Mouse (Mus musculus): Measurements from ENCODE around the gene Pde4b. TPM values are rescaled to one million over a fixed set of nuclear protein-coding genes. Genes with fewer than 3 reads are reported as not detected.

Pde4b gene
- polyA plus RNA-seq, 1 experiment from 2014 or later = 12.5 TPM

GRCm38 (mm10) chr4:102290052-102290734 is 202.8 kb downstream of the Pde4b start:
- ATAC-seq (ENCODE audit: insufficient read depth, low FRiP score) = no peak

GRCm38 (mm10) chr4:102297558-102297957 is 210.2 kb downstream of the Pde4b start:
- H3K27me3 ChIP-seq (ENCODE audit: control insufficient read depth, insufficient read depth, low read length) = no peaks in the 10 kb centered on the region
- no peak overlapping the region for H3K4me3 ChIP-seq (replicated peaks; ENCODE audit: low read length)
- H3K9ac ChIP-seq (ENCODE audit: low read length) = no peak overlapping the region
- no peaks in the 10 kb centered on the region for H3K9me3 ChIP-seq (replicated peaks; ENCODE audit: control insufficient read depth, low read length)
- H3K4me1 ChIP-seq (ENCODE audit: control insufficient read depth, insufficient read depth, low read length) = no peaks in the 10 kb centered on the region
- H3K36me3 ChIP-seq (ENCODE audit: control insufficient read depth, insufficient read depth, low read length) = no peaks in the 10 kb centered on the region
- no peak overlapping the region for H3K4me2 ChIP-seq (ENCODE audit: low read depth, low read length)
- ATAC-seq (ENCODE audit: insufficient read depth, low FRiP score) = no peak
- H3K27ac ChIP-seq (ENCODE audit: low read length) = no peak overlapping the region

More at GRCm38 (mm10) chr4:102290052-102290734, 202.8 kb downstream of the Pde4b start:
- Histone ChIP-seq H3K27me3 (ENCODE audit: control insufficient read depth, insufficient read depth, low read length) (no peaks in the 10 kb centered on the region), H3K27ac (ENCODE audit: low read length) (no peak overlapping the region), H3K4me2 (ENCODE audit: low read depth, low read length) (no peak overlapping the region), H3K9me3 (replicated peaks; ENCODE audit: control insufficient read depth, low read length) (no peaks in the 10 kb centered on the region), H3K4me3 (replicated peaks; ENCODE audit: low read length) (no peak overlapping the region), H3K9ac (ENCODE audit: low read length) (no peak overlapping the region), H3K4me1 (ENCODE audit: control insufficient read depth, insufficient read depth, low read length) (no peaks in the 10 kb centered on the region), H3K36me3 (ENCODE audit: control insufficient read depth, insufficient read depth, low read length) (no peaks in the 10 kb centered on the region)
- 67% methylated on average over 6 of the region's 6 CpGs for whole genome bisulfite sequencing

- Histone ChIP-seq H3K27me3 (ENCODE audit: control insufficient read depth, insufficient read depth, low read length) (no peaks in the 10 kb centered on the region), H3K4me1 (ENCODE audit: control insufficient read depth, insufficient read depth, low read length) (no peaks in the 10 kb centered on the region), H3K27ac (ENCODE audit: low read length) (no peak overlapping the region), H3K4me3 (replicated peaks; ENCODE audit: low read length) (no peak overlapping the region), H3K4me2 (ENCODE audit: low read depth, low read length) (no peak overlapping the region), H3K9me3 (replicated peaks; ENCODE audit: control insufficient read depth, low read length) (no peaks in the 10 kb centered on the region), H3K9ac (ENCODE audit: low read length) (no peak overlapping the region), H3K36me3 (ENCODE audit: control insufficient read depth, insufficient read depth, low read length) (no peaks in the 10 kb centered on the region)
- ATAC-seq (ENCODE audit: insufficient read depth, low FRiP score) = no peak
- WGBS = 69% methylated on average over 4 of the region's 4 CpGs
These were observed 215.2 kb downstream of the Pde4b start for GRCm38 (mm10) chr4:102302568-102302967.

- no peak overlapping the region for H3K27ac ChIP-seq (ENCODE audit: low read length)
- H3K9ac ChIP-seq (ENCODE audit: low read length) = no peak overlapping the region
- 63% methylated on average over 4 of the region's 4 CpGs for WGBS
- no peaks in the 10 kb centered on the region for H3K9me3 ChIP-seq (replicated peaks; ENCODE audit: control insufficient read depth, low read length)
- H3K4me1 ChIP-seq (ENCODE audit: control insufficient read depth, insufficient read depth, low read length) = no peaks in the 10 kb centered on the region
- no peaks in the 10 kb centered on the region for H3K27me3 ChIP-seq (ENCODE audit: control insufficient read depth, insufficient read depth, low read length)
- ATAC-seq (ENCODE audit: insufficient read depth, low FRiP score) = no peak
- no peak overlapping the region for H3K4me2 ChIP-seq (ENCODE audit: low read depth, low read length)
- no peaks in the 10 kb centered on the region for H3K36me3 ChIP-seq (ENCODE audit: control insufficient read depth, insufficient read depth, low read length)
- no peak overlapping the region for H3K4me3 ChIP-seq (replicated peaks; ENCODE audit: low read length)
These were observed 220.4 kb downstream of the Pde4b start for GRCm38 (mm10) chr4:102307661-102308297.

- Histone ChIP-seq H3K4me3 (replicated peaks; ENCODE audit: low read length) (no peak overlapping the region), H3K9ac (ENCODE audit: low read length) (no peak overlapping the region), H3K36me3 (ENCODE audit: control insufficient read depth, insufficient read depth, low read length) (no peaks in the 10 kb centered on the region), H3K27me3 (ENCODE audit: control insufficient read depth, insufficient read depth, low read length) (no peaks in the 10 kb centered on the region), H3K4me1 (ENCODE audit: control insufficient read depth, insufficient read depth, low read length) (no peaks in the 10 kb centered on the region), H3K27ac (ENCODE audit: low read length) (no peak overlapping the region), H3K4me2 (ENCODE audit: low read depth, low read length) (no peak overlapping the region), H3K9me3 (replicated peaks; ENCODE audit: control insufficient read depth, low read length) (no peaks in the 10 kb centered on the region)
- ATAC-seq (ENCODE audit: insufficient read depth, low FRiP score) = no peak
These were observed 223.3 kb downstream of the Pde4b start for GRCm38 (mm10) chr4:102310630-102311029.

GRCm38 (mm10) chr4:102316011-102316410 is 228.7 kb downstream of the Pde4b start:
- 72% methylated on average over 2 of the region's 2 CpGs for WGBS
- ATAC-seq (ENCODE audit: insufficient read depth, low FRiP score) = no peak

GRCm38 (mm10) chr4:102316699-102317285 is 229.4 kb downstream of the Pde4b start:
- H3K4me1 ChIP-seq (ENCODE audit: control insufficient read depth, insufficient read depth, low read length) = peaks cover 9% of the 10 kb centered on the region
- peak; percentile 79 for ATAC-seq (ENCODE audit: insufficient read depth, low FRiP score)
- 28% methylated on average over 5 of the region's 5 CpGs for WGBS

More at GRCm38 (mm10) chr4:102316011-102316410, 228.7 kb downstream of the Pde4b start:
- H3K27ac ChIP-seq (ENCODE audit: low read length) = no peak overlapping the region
- no peak overlapping the region for H3K9ac ChIP-seq (ENCODE audit: low read length)
- H3K4me1 ChIP-seq (ENCODE audit: control insufficient read depth, insufficient read depth, low read length) = peaks cover 9% of the 10 kb centered on the region
- H3K4me3 ChIP-seq (replicated peaks; ENCODE audit: low read length) = no peak overlapping the region
- H3K27me3 ChIP-seq (ENCODE audit: control insufficient read depth, insufficient read depth, low read length) = no peaks in the 10 kb centered on the region
- no peak overlapping the region for H3K4me2 ChIP-seq (ENCODE audit: low read depth, low read length)
- H3K36me3 ChIP-seq (ENCODE audit: control insufficient read depth, insufficient read depth, low read length) = no peaks in the 10 kb centered on the region
- no peaks in the 10 kb centered on the region for H3K9me3 ChIP-seq (replicated peaks; ENCODE audit: control insufficient read depth, low read length)

GRCm38 (mm10) chr4:102318596-102318995 is 231.3 kb downstream of the Pde4b start:
- WGBS = 74% methylated on average over 6 of the region's 6 CpGs

More at GRCm38 (mm10) chr4:102316699-102317285, 229.4 kb downstream of the Pde4b start:
- no peaks in the 10 kb centered on the region for H3K9me3 ChIP-seq (replicated peaks; ENCODE audit: control insufficient read depth, low read length)
- H3K4me3 ChIP-seq (replicated peaks; ENCODE audit: low read length) = no peak overlapping the region
- no peak overlapping the region for H3K4me2 ChIP-seq (ENCODE audit: low read depth, low read length)
- H3K36me3 ChIP-seq (ENCODE audit: control insufficient read depth, insufficient read depth, low read length) = no peaks in the 10 kb centered on the region
- H3K9ac ChIP-seq (ENCODE audit: low read length) = no peak overlapping the region
- peak overlapping the region; percentile 53 for H3K27ac ChIP-seq (ENCODE audit: low read length)
- H3K27me3 ChIP-seq (ENCODE audit: control insufficient read depth, insufficient read depth, low read length) = no peaks in the 10 kb centered on the region

GRCm38 (mm10) chr4:102321340-102321739 is 234.0 kb downstream of the Pde4b start:
- Histone ChIP-seq H3K4me2 (ENCODE audit: low read depth, low read length) (no peak overlapping the region), H3K9ac (ENCODE audit: low read length) (no peak overlapping the region), H3K27ac (ENCODE audit: low read length) (no peak overlapping the region), H3K27me3 (ENCODE audit: control insufficient read depth, insufficient read depth, low read length) (no peaks in the 10 kb centered on the region), H3K4me1 (ENCODE audit: control insufficient read depth, insufficient read depth, low read length) (peaks cover 9% of the 10 kb centered on the region), H3K9me3 (replicated peaks; ENCODE audit: control insufficient read depth, low read length) (no peaks in the 10 kb centered on the region), H3K36me3 (ENCODE audit: control insufficient read depth, insufficient read depth, low read length) (no peaks in the 10 kb centered on the region), H3K4me3 (replicated peaks; ENCODE audit: low read length) (no peak overlapping the region)
- no peak for ATAC-seq (ENCODE audit: insufficient read depth, low FRiP score)
- 70% methylated on average over 3 of the region's 3 CpGs for WGBS

More at GRCm38 (mm10) chr4:102318596-102318995, 231.3 kb downstream of the Pde4b start:
- Histone ChIP-seq H3K4me2 (ENCODE audit: low read depth, low read length) (no peak overlapping the region), H3K4me1 (ENCODE audit: control insufficient read depth, insufficient read depth, low read length) (peaks cover 9% of the 10 kb centered on the region), H3K36me3 (ENCODE audit: control insufficient read depth, insufficient read depth, low read length) (no peaks in the 10 kb centered on the region), H3K27me3 (ENCODE audit: control insufficient read depth, insufficient read depth, low read length) (no peaks in the 10 kb centered on the region), H3K4me3 (replicated peaks; ENCODE audit: low read length) (no peak overlapping the region), H3K27ac (ENCODE audit: low read length) (no peak overlapping the region), H3K9me3 (replicated peaks; ENCODE audit: control insufficient read depth, low read length) (no peaks in the 10 kb centered on the region), H3K9ac (ENCODE audit: low read length) (no peak overlapping the region)
- ATAC-seq (ENCODE audit: insufficient read depth, low FRiP score) = no peak
